1 mouse cellular context compared by ENCODE assay signal in the genomic region with DNA sequence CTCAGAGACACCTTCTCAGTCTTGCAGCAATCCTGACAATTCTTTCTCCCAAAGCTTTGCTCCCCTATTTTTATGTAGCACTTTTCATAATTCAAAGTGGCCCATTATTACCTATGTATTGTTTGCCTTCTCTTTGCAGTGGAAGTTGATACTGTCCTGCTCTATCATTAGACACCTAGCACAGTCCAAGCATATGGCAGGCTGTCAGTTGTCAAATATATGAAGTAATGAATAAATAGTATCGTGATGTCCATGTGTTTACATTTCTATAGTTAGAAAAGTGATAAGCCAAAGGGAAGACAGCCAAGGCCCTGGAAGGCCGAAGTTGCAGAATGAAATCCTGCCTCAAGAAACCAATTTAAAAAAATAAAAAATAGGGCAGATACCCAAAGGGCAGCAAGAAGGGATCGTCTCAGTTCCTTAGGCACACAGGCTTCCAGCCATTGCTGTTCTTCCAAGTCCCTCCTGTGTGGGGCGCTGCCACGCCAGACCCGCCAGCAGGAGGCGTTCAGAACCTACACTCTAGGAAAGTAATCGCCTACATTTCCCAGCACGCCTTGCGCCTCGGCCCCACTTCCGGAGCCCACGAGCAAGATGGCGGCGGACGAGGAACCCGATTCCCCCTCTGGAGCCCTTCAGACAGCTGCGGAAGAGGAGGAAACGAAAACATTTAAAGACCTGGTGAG.
TF ChIP-seq lines count a peak whose summit lies in the region.

TSS of gene Ddx47 (plus strand) at position 565 of the 686 bp plus-strand sequence.

TF ChIP-seq in MEL, 35 proteins besides CTCF, POLR2A, EP300 and RAD21 (continued from another document):
- TF ChIP-seq CHD2 (IDR thresholded peaks at IDR 0.05; ENCODE audit: low read length): no peak
- TF ChIP-seq ZNF384 (IDR thresholded peaks at IDR 0.05; ENCODE audit: low read depth, low read length): peak; percentile 59
- TF ChIP-seq SIN3A (IDR thresholded peaks at IDR 0.05; ENCODE audit: low read length): peak; percentile 85; the same call in 1 of the 2 replicates
- no peak for TF ChIP-seq E2F4 (IDR thresholded peaks at IDR 0.05; ENCODE audit: borderline replicate concordance, low read depth, low read length)
- TF ChIP-seq POLR2AphosphoS5 (IDR thresholded peaks at IDR 0.05; ENCODE audit: borderline replicate concordance, low read depth, low read length): no peak
- no peak; the same call in none of the 2 replicates for TF ChIP-seq KAT2A (conservative IDR thresholded peaks at IDR 0.05; ENCODE audit: low read depth, low read length)
- TF ChIP-seq MAFK (IDR thresholded peaks at IDR 0.05; ENCODE audit: borderline replicate concordance, low read depth, low read length): no peak
- no peak for TF ChIP-seq MYB (IDR thresholded peaks at IDR 0.05; ENCODE audit: low read depth, low read length)
- no peak; the same call in none of the 2 replicates for TF ChIP-seq MXI1 (IDR thresholded peaks at IDR 0.05; ENCODE audit: low read depth, low read length)
- no peak for TF ChIP-seq POLR2AphosphoS2 (IDR thresholded peaks at IDR 0.05; ENCODE audit: low read length)
- no peak for TF ChIP-seq ZKSCAN1 (IDR thresholded peaks at IDR 0.05; ENCODE audit: low read depth, low read length)
- TF ChIP-seq ELF1 (IDR thresholded peaks at IDR 0.05; ENCODE audit: low read depth, low read length): peak; percentile 97
- TF ChIP-seq MAX (IDR thresholded peaks at IDR 0.05; ENCODE audit: low read length): peak; percentile 30; the same call in 1 of the 2 replicates
